Mouse (Mus musculus) kidney, adult 2 months (tissue): Measurements from ENCODE around the gene Bcl9. TPM values are rescaled to one million over a fixed set of nuclear protein-coding genes. Genes with fewer than 3 reads are reported as not detected.

Source experiments
- DNase-seq: peaks from one replicate; pipeline ENCODE4 v3.0.0; 2021
- H3K27ac ChIP-seq: fragments of 200-500 bp; 2 replicates; pipeline ENCODE4 v1.5.1; 2012; ENCODE audit warnings: low read depth, low read length, control low read depth, inconsistent platforms; ENCODE audit not compliant: insufficient read depth
- H3K27me3 ChIP-seq: fragments of 200-500 bp; replicated peaks from 2 replicates; pipeline ENCODE4 v1.6.1; 2012; ENCODE audit warnings: mild to moderate bottlenecking, moderate library complexity, low read length, inconsistent platforms; ENCODE audit not compliant: control insufficient read depth, insufficient read depth
- H3K36me3 ChIP-seq: fragments of 200-500 bp; 2 replicates; pipeline ENCODE4 v1.6.1; 2012; ENCODE audit warnings: mild to moderate bottlenecking, moderate library complexity, low read length, inconsistent platforms; ENCODE audit not compliant: control insufficient read depth, insufficient read depth
- H3K4me1 ChIP-seq: fragments of 200-500 bp; 2 replicates; pipeline ENCODE4 v1.6.1; 2011; ENCODE audit warnings: low read length; ENCODE audit not compliant: control insufficient read depth, insufficient read depth
- H3K4me3 ChIP-seq: fragments of 200-500 bp; 2 replicates; pipeline ENCODE4 v1.5.1; 2011; ENCODE audit warnings: mild to moderate bottlenecking, low read depth, low read length, control low read depth; ENCODE audit not compliant: insufficient read depth
- CTCF ChIP-seq: fragments of 200-500 bp; conservative IDR thresholded peaks from 2 replicates; pipeline ENCODE4 v1.5.1; 2011; ENCODE audit warnings: low read depth, mild to moderate bottlenecking, control low read depth, low read length, moderate library complexity, mixed read lengths; ENCODE audit not compliant: insufficient read depth, insufficient read length
- POLR2A ChIP-seq: fragments of 200-500 bp; IDR thresholded peaks from one replicate; pipeline ENCODE4 v1.6.1; 2011; ENCODE audit warnings: low read depth, low read length, control low read depth
- WGBS: fragments of 180-500 bp; shearing (Covaris S2); methylation state at CpG from one replicate; pipeline ENCODE4 v1.1.7; 2018; 5-methylcytosine and 5-hydroxymethylcytosine counted together
- polyA plus RNA-seq: library from polyadenylated mRNA; depleted of rRNA; stranded (reverse); fragments of >200 nt; gene quantifications from 2 replicates; pipeline ENCODE4 v1.2.3, GENCODE M21; 2012

Gene Bcl9
- polyA plus RNA-seq, 1 experiment, result 9.0 TPM

DNA sequence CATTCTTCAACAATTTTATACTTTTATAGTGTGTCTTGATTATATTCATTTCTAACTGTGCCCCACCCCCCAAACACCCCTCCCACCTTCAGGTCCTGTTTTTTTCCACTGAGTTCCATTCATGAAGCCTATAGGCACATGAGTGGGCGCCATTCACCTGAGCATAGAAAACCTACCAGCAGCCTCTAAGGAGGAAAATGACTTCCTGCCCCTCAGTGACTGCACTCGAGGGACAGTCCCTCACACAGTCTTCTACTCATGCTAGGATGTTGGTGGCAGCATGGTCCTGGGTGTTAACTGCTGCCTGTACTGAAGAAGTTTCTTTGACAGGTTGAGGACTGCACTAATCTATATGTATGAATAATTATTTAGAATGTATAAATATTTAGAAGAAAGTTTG lies 30.1 kb upstream of the Bcl9 start:
- Histone ChIP-seq H3K27ac (no peak overlapping the region), H3K36me3 (no peaks in the 10 kb centered on the region), H3K27me3 (no peaks in the 10 kb centered on the region), H3K4me3 (no peak overlapping the region), H3K4me1 (no peaks in the 10 kb centered on the region)
- no peak for DNase-seq
- 87% methylated on average over 2 of the region's 2 CpGs for WGBS
- TF ChIP-seq POLR2A (no peak), CTCF (no peak)

DNA sequence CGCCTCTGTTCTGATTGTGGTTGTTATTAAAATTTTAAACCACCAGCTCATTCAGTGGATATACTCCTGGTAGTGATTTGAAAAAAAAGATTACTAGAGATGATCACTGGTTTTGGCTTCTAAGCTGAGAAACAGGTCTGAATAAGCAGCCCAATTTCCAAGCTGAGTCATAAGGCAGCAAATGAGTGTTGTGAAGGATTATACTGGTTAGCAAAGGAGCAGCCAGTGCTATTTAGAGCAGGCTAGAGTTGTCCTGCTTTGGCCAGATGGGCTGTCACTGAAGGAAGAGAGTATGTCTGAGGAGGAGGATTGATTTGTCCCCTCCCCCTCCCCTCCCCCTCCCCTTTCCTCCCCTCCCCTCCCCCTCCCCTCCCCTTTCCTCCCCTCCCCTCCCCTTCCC lies 29.6 kb upstream of the Bcl9 start:
- no peak for DNase-seq
- 98% methylated on average over 1 of the region's 1 CpGs for WGBS
- no peaks in the 10 kb centered on the region for H3K27me3 ChIP-seq
- H3K27ac ChIP-seq, result no peak overlapping the region
- no peaks in the 10 kb centered on the region for H3K4me1 ChIP-seq
- H3K4me3 ChIP-seq, result no peak overlapping the region
- no peaks in the 10 kb centered on the region for H3K36me3 ChIP-seq
- TF ChIP-seq CTCF (no peak), POLR2A (no peak)

DNA sequence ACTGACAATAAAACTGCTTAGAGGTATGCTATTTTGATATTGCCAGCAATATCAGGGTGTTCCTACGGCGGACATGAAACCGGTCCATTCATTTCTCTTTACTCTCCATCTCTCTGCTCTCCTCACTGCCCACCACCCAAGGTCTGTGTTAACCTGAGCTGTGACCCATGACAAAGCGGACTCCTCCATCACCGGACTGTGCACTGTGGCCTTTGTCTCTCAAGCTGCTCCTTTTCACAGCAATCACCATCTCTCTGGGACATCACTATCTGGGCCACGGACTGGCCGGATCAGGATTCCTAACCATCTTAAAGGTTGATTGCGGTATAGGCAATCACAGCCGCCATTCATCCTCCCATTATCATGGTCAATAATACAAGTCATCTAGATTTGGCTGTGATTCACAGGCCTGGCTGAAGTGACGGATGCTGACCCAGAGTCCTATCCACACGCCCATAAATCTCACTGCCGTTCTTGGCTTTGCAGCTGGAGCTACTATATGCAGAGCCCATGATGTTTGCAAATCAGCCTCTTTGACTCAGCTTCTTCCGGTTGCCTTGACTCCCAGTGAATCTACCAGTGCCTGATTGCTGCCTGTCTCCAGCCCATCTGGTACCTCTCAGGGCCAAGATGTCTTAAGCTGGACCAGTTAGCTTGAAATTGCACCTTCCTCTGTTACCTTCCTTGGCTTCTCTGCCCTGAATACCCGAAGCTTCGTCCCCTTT lies 28.1 kb upstream of the Bcl9 start:
- TF ChIP-seq POLR2A (no peak), CTCF (no peak)
- H3K36me3 ChIP-seq, result no peaks in the 10 kb centered on the region
- H3K27me3 ChIP-seq, result no peaks in the 10 kb centered on the region
- DNase-seq, result no peak
- H3K4me3 ChIP-seq, result no peak overlapping the region
- 67% methylated on average over 15 of the region's 15 CpGs for WGBS
- H3K27ac ChIP-seq, result no peak overlapping the region
- H3K4me1 ChIP-seq, result no peaks in the 10 kb centered on the region

DNA sequence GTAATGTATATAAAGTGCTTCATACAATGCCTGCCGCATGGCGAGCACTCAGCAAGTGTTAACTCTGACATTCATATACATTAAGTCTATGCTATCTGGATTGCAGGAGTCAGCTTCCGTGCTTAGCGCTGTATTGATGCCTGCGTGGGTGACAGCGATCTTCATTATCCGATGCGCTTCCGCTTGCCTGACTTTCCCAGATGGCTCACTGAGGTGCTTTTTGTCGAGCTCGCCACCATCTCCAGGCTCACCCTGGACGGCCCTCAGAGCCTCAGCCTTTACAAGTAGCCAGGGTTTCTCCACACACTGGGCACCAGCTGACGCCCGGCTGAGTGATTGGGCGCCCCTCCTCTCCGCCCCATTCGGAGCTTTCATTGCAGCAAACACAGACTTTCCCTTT lies 26.3 kb upstream of the Bcl9 start:
- no peaks in the 10 kb centered on the region for H3K36me3 ChIP-seq
- H3K4me1 ChIP-seq, result no peaks in the 10 kb centered on the region
- no peak overlapping the region for H3K27ac ChIP-seq
- 70% methylated on average over 17 of the region's 17 CpGs for WGBS
- no peaks in the 10 kb centered on the region for H3K27me3 ChIP-seq
- H3K4me3 ChIP-seq, result no peak overlapping the region
- no peak for DNase-seq
- TF ChIP-seq CTCF (no peak), POLR2A (no peak)

DNA sequence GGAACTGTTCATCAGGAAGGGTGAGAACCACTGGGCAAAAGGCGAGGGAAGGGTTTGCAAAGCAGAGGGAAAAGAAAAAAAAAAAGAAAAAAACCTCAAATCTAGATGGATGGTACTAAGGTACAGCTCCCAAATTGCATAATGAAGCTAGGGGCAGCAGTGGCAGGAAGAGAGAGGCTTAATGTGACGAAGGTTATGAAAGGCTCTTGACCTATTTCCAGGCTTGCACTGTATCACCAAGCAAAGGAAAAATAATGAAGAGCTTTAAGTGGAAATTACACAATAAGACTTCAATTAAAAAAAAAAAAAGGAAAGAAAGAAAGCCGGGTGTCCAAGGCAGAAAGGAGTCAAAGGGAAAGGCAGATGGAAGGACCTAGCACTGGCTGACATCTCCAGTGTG lies 19.6 kb upstream of the Bcl9 start:
- no peak overlapping the region for H3K4me3 ChIP-seq
- no peaks in the 10 kb centered on the region for H3K4me1 ChIP-seq
- no peak for DNase-seq
- no peaks in the 10 kb centered on the region for H3K27me3 ChIP-seq
- H3K36me3 ChIP-seq, result no peaks in the 10 kb centered on the region
- no peak overlapping the region for H3K27ac ChIP-seq
- TF ChIP-seq CTCF (no peak), POLR2A (no peak)
- 78% methylated on average over 3 of the region's 3 CpGs for WGBS

DNA sequence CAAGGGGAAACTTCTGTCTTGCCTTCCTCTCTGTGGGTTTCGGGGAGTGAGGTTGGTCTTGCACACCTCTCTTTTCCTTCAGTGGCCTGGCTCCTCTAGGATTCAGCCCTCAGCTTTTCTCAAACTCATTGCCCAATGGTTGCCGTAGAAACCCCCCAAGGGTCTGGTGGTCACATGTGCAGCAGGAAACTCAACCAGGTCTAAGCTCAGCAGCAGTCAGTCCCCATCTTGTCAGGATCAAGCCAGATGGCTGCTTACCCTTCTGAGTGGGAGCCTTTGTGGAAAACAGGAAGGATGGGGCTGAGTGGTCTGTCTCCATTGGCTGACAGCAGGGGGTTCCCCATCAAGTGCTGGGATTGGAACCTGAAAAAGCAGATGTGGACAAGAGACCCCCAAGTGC lies 15.7 kb upstream of the Bcl9 start:
- no peak overlapping the region for H3K4me3 ChIP-seq
- no peaks in the 10 kb centered on the region for H3K4me1 ChIP-seq
- no peak overlapping the region for H3K27ac ChIP-seq
- H3K27me3 ChIP-seq, result no peaks in the 10 kb centered on the region
- no peak for TF ChIP-seq POLR2A
- TF ChIP-seq CTCF, result no peak
- H3K36me3 ChIP-seq, result no peaks in the 10 kb centered on the region
- DNase-seq, result no peak
- 95% methylated on average over 2 of the region's 2 CpGs for WGBS

DNA sequence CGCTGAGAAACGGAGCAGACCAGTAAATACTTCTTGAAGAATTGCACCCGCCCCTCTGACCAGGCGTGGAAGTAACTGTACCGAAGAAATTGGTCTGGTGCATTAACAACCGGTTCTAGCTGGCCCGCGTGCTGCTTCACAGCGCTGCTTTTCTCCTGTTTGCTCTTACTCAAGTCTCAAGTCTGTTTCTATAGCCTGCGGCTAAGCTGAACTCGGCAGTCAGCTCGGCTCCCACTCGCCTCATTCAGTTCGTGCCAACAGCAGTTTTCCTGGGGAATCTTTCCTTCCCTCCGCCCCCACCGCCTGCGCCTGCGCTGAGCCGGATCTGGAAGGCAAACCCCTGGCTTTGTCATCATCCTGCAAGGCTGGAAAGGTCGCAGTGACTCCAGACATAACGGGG lies 14.3 kb upstream of the Bcl9 start:
- Histone ChIP-seq H3K4me1 (no peaks in the 10 kb centered on the region), H3K36me3 (no peaks in the 10 kb centered on the region), H3K27ac (no peak overlapping the region), H3K27me3 (no peaks in the 10 kb centered on the region), H3K4me3 (peak overlapping the region; percentile 16; the same call in 1 of the 2 replicates)
- WGBS, result 10% methylated on average over 21 of the region's 21 CpGs
- DNase-seq, result peak; percentile 77
- TF ChIP-seq CTCF, result no peak
